Mouse (Mus musculus): ENCODE results near the gene Crip1. TPM values are rescaled to one million over a fixed set of nuclear protein-coding genes. Genes with fewer than 3 reads are reported as not detected.

Crip1 gene
- polyA plus RNA-seq, 1 experiment from 2014 or later: 436 TPM

DNA sequence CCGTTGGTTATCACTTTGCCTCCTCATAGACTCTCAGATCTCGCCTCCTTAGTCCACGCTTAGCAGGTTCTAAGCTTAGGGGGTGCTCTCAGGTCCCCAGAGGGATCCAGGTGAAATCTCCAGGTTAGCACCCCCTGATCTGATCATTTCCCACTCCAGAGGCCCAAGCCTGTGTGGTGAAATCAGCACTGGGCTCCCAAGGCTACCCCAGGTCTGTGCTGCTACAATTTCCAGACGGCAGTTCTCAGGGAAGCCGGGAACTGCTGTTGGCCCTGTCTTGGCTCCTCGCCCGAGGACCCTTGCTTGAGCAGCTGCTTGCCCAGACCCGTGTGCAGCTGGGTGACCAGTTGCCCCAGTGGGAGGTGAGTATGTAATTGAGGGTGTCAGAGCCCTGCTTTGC is 10.9 kb downstream of the Crip1 start:
- H3K9ac ChIP-seq: peak overlapping the region; percentile 18; the same call in 1 of the 2 replicates
- ATAC-seq (ENCODE audit: insufficient number of reproducible peaks, low FRiP score, low TSS enrichment, low read depth): no peak
- 0 out of 2 replicates have a peak, but pooled peaks cover 2% of the 10 kb centered on the region for H3K27me3 ChIP-seq
- H3K4me2 ChIP-seq (replicated peaks): peak overlapping the region; percentile 89
- 30% methylated on average over 8 of the region's 8 CpGs for WGBS
- H3K36me3 ChIP-seq: no peaks in the 10 kb centered on the region
- peaks cover 37% of the 10 kb centered on the region for H3K4me1 ChIP-seq
- peak overlapping the region; percentile 74 for H3K4me3 ChIP-seq (replicated peaks)
- H3K9me3 ChIP-seq (replicated peaks): no peaks in the 10 kb centered on the region
- peak overlapping the region; percentile 69; the same call in 1 of the 2 replicates for H3K27ac ChIP-seq (replicated peaks)

DNA sequence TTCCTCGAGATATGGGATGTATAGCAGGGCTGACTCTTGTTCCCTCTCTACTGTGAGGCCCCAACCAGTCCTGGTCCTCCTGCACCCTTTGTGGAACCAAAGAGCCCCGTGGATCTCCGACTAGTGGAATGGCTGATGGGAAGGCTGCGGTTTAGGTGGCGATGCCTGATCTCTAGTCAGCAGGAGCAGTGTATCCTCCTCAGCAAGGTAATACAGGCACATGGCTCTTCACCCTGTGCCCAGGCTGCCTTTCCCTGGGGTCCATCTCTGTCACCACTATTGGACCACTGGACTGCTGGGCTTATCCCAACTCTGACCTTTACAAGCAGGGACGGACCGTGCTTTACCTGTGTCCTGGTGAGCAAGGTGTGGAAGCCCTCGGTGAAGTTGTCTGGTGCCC is 11.4 kb downstream of the Crip1 start:
- 83% methylated on average over 8 of the region's 8 CpGs for WGBS
- Histone ChIP-seq H3K4me3 (replicated peaks) (peak overlapping the region; percentile 74; the same call in 1 of the 2 replicates), H3K4me1 (peaks cover 31% of the 10 kb centered on the region), H3K27me3 (no peaks in the 10 kb centered on the region), H3K36me3 (no peaks in the 10 kb centered on the region), H3K27ac (replicated peaks) (no peak overlapping the region), H3K9ac (peak overlapping the region; percentile 18; the same call in 1 of the 2 replicates), H3K9me3 (replicated peaks) (no peaks in the 10 kb centered on the region), H3K4me2 (replicated peaks) (peak overlapping the region; percentile 89; the same call in 1 of the 2 replicates)
- no peak for ATAC-seq (ENCODE audit: insufficient number of reproducible peaks, low FRiP score, low TSS enrichment, low read depth)

- no peak overlapping the region for H3K4me3 ChIP-seq (replicated peaks)
- WGBS: 91% methylated on average over 8 of the region's 8 CpGs
- no peak for ATAC-seq (ENCODE audit: insufficient number of reproducible peaks, low FRiP score, low TSS enrichment, low read depth)
These were observed 11.9 kb downstream of the Crip1 start for GRCm38 (mm10) chr12:113157971-113158370.

DNA sequence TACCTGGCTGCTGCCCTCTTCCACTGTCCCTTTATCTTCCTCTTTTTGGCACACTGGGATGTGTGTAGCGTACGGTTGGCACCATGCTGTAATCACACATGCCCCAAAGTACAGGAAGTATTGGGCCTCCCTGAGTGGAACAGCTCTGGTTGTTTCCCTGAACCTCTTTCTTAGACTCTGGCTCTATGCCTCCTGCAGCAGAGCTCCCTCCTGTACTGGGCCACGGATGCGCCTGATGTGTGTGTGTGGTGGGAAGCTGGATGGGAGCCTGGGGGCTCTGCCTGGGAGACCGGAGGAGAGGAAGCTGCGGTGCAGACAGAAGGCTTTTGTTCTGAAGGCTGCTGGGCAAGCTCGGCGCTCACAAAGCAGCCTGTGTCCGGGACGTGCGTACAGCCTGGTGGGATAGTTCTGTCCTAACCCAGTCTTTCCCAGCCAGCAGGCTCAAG is 17.5 kb downstream of the Crip1 start:
- 40% methylated on average over 11 of the region's 11 CpGs for WGBS
- ATAC-seq (ENCODE audit: insufficient number of reproducible peaks, low FRiP score, low TSS enrichment, low read depth): peak; percentile 41; the same call in 1 of the 2 replicates
- H3K4me2 ChIP-seq (replicated peaks): no peak overlapping the region
- H3K9ac ChIP-seq: no peak overlapping the region
- H3K27me3 ChIP-seq: no peaks in the 10 kb centered on the region
- H3K27ac ChIP-seq (replicated peaks): peak overlapping the region; percentile 45
- no peak overlapping the region for H3K4me3 ChIP-seq (replicated peaks)
- peaks cover 15% of the 10 kb centered on the region; the same call in 1 of the 2 replicates for H3K4me1 ChIP-seq
- peaks cover 7% of the 10 kb centered on the region; the same call in 1 of the 2 replicates for H3K36me3 ChIP-seq
- H3K9me3 ChIP-seq (replicated peaks): no peaks in the 10 kb centered on the region

More at GRCm38 (mm10) chr12:113157971-113158370, 11.9 kb downstream of the Crip1 start:
- H3K4me1 ChIP-seq: peaks cover 30% of the 10 kb centered on the region
- no peaks in the 10 kb centered on the region for H3K9me3 ChIP-seq (replicated peaks)
- no peak overlapping the region for H3K9ac ChIP-seq
- H3K27me3 ChIP-seq: no peaks in the 10 kb centered on the region
- H3K27ac ChIP-seq (replicated peaks): no peak overlapping the region
- H3K4me2 ChIP-seq (replicated peaks): no peak overlapping the region
- H3K36me3 ChIP-seq: 0 out of 2 replicates have a peak, but pooled peaks cover 2% of the 10 kb centered on the region

GRCm38 (mm10) chr12:113168031-113168536 is 22.0 kb downstream of the Crip1 start:
- H3K4me1 ChIP-seq: peaks cover 12% of the 10 kb centered on the region; the same call in 1 of the 2 replicates
- no peaks in the 10 kb centered on the region for H3K9me3 ChIP-seq (replicated peaks)
- H3K4me3 ChIP-seq (replicated peaks): no peak overlapping the region
- peaks cover 3% of the 10 kb centered on the region; the same call in 1 of the 2 replicates for H3K36me3 ChIP-seq
- H3K27ac ChIP-seq (replicated peaks): no peak overlapping the region
- 83% methylated on average over 9 of the region's 9 CpGs for WGBS
- ATAC-seq (ENCODE audit: insufficient number of reproducible peaks, low FRiP score, low TSS enrichment, low read depth): no peak
- H3K4me2 ChIP-seq (replicated peaks): no peak overlapping the region
- no peaks in the 10 kb centered on the region for H3K27me3 ChIP-seq
- no peak overlapping the region for H3K9ac ChIP-seq

DNA sequence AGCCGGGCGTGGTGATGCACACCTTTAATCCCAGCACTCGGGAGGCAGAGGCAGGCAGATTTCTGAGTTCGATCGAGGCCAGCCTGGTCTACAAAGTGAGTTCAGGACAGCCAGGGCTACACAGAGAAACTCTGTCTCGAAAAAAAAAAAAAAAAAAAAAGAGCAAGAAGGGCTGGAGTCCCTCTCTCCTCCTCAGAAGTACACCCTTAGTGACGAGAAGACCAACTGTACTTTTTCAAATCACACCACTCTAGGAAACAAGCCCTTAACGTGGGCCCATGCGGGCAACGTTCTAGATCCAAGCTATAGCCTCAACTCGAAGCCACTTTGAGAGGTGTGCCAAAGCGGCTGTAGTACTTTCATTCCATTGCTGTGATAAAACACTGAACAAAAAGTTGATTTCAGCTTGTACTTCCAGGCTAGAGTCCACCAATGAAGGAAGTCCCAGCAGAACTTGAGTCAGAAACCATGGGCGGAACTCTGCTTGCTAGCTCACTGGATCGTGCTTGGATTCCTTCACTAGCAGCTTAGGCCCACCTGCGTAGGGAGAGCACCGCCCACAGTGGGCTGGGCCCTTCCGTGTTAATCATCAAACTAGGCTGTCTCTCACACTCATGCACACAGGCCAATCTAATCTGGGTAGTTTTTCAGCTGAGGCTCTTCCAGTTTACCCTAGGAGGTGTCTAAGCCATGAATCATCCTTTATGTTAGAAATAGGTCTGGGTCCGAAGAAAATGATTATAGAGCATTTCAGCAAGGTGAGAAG is 31.0 kb downstream of the Crip1 start:
- Histone ChIP-seq H3K4me3 (replicated peaks) (no peak overlapping the region), H3K4me1 (no peaks in the 10 kb centered on the region), H3K27me3 (no peaks in the 10 kb centered on the region), H3K27ac (replicated peaks) (no peak overlapping the region), H3K36me3 (no peaks in the 10 kb centered on the region), H3K4me2 (replicated peaks) (no peak overlapping the region), H3K9me3 (replicated peaks) (no peaks in the 10 kb centered on the region), H3K9ac (no peak overlapping the region)
- WGBS: 87% methylated on average over 18 of the region's 18 CpGs
- ATAC-seq (ENCODE audit: insufficient number of reproducible peaks, low FRiP score, low TSS enrichment, low read depth): no peak

- Histone ChIP-seq H3K9ac (no peak overlapping the region), H3K27me3 (peaks cover 8% of the 10 kb centered on the region), H3K4me2 (replicated peaks) (no peak overlapping the region), H3K4me1 (peaks cover 2% of the 10 kb centered on the region), H3K9me3 (replicated peaks) (no peaks in the 10 kb centered on the region), H3K4me3 (replicated peaks) (no peak overlapping the region), H3K27ac (replicated peaks) (no peak overlapping the region), H3K36me3 (no peaks in the 10 kb centered on the region)
- ATAC-seq (ENCODE audit: insufficient number of reproducible peaks, low FRiP score, low TSS enrichment, low read depth): no peak
- 44% methylated on average over 4 of the region's 4 CpGs for WGBS
These were observed 34.9 kb downstream of the Crip1 start for GRCm38 (mm10) chr12:113181020-113181419.

GRCm38 (mm10) chr12:113184945-113185344 is 38.8 kb downstream of the Crip1 start:
- H3K36me3 ChIP-seq: 0 out of 2 replicates have a peak, but pooled peaks cover 10% of the 10 kb centered on the region
- H3K9ac ChIP-seq: no peak overlapping the region
- peaks cover 22% of the 10 kb centered on the region for H3K4me1 ChIP-seq
- no peak overlapping the region for H3K27ac ChIP-seq (replicated peaks)
- H3K4me2 ChIP-seq (replicated peaks): no peak overlapping the region
- H3K9me3 ChIP-seq (replicated peaks): no peaks in the 10 kb centered on the region
- H3K4me3 ChIP-seq (replicated peaks): no peak overlapping the region
- H3K27me3 ChIP-seq: peaks cover 30% of the 10 kb centered on the region
- ATAC-seq (ENCODE audit: insufficient number of reproducible peaks, low FRiP score, low TSS enrichment, low read depth): no peak
- WGBS: 58% methylated on average over 5 of the region's 5 CpGs

DNA sequence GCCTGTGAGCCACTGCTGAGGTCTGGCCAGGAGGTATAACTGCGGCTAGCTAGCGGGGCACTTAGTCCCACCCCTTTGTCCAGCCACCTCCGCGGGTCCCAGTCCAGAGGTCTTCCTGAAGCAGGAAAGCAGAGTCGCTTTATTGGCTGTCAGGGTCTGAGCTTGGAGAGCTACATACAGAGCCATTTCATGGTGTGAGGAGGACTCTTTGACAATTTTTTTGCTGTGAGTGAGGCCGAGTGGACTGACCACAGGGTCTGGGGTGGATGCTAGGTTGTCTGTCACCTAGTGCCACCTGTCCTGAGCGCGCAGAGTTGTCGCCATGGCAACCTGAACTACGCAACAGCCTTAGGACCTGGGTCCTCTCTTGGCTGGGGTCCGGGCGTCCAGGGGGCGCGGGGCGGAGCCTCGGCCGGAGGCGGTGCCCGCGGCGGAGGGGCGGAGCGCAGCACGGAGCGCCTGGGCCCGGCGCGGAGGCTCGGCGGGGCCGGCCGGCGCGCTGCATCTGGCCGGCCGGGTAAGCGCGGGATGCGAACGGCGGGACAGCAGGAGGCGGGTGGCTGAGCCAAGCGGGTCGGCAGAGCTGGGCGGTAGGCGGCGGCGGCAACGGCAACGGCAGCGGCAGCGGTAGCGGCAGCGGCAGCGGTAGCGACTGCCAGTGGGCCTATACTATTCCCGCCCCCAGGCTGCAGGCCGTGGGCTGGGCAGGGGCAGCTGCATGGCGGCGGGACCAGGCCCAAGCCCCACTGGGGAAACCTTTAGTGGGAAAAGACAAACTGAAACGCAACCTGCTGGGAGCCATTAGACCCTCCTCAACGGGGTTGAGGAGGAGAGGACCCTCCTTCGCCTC is 39.6 kb downstream of the Crip1 start, which contains the start of gene Tmem121:
TSS of gene Tmem121 (plus strand) at position 489 of the 850 bp plus-strand sequence.
- Histone ChIP-seq H3K9me3 (replicated peaks) (no peaks in the 10 kb centered on the region), H3K4me1 (peaks cover 22% of the 10 kb centered on the region)

DNA sequence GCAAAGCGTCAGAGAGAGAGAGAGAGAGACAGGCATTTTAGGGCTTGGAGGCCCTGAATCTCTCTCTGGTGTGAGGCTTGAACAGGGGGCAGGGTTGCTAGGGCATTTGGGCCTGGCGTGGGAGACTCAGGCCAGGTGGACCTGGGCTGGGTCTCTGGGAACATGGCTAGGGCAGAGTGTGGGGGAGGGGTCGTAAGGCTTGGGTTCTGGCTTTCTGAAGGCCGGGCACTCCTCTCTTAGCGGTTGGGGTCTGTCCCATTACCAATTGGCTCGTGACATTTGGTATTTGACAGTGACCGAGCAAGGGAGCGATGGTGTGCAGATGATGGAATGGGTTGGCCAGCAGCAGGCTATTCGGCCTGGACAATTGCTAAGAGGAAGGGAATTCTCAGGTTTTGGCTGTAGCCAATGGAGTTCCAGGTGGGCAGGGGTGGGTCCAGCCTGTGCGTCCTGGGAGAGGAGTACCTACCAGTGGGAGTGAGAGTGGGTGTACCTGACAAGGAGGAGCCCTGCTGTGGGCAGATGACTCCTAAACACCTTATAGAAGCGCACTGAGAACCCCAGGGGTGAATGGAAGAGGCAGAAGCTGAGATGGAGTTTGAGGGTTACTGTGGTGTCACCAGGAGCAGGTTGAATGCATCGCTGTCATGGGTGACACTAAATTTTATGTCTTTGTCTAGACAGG is 40.4 kb downstream of the Crip1 start:
- 43% methylated on average over 12 of the region's 12 CpGs for WGBS
- no peak for ATAC-seq (ENCODE audit: insufficient number of reproducible peaks, low FRiP score, low TSS enrichment, low read depth)
- H3K4me1 ChIP-seq: peaks cover 26% of the 10 kb centered on the region

More for the DNA sequence above, 39.6 kb downstream of the Crip1 start, which contains the start of gene Tmem121:
- H3K27ac ChIP-seq (replicated peaks): no peak within 1 kb of the TSS
- H3K36me3 ChIP-seq: 0 out of 2 replicates have a peak, but pooled peaks cover 10% of the 10 kb centered on the region
- H3K4me3 ChIP-seq (replicated peaks): peak within 1 kb of the TSS; percentile 58
- H3K4me2 ChIP-seq (replicated peaks): peak within 1 kb of the TSS; percentile 70
- peaks cover 30% of the 10 kb centered on the region for H3K27me3 ChIP-seq
- ATAC-seq (ENCODE audit: insufficient number of reproducible peaks, low FRiP score, low TSS enrichment, low read depth): peak; percentile 47; the same call in 1 of the 2 replicates
- H3K9ac ChIP-seq: peak within 1 kb of the TSS; percentile 54
- WGBS: 2% methylated on average over 63 of the region's 63 CpGs

More for the DNA sequence above, 40.4 kb downstream of the Crip1 start:
- Histone ChIP-seq H3K4me2 (replicated peaks) (peak overlapping the region; percentile 70), H3K27ac (replicated peaks) (no peak overlapping the region), H3K9ac (peak overlapping the region; percentile 54), H3K4me3 (replicated peaks) (peak overlapping the region; percentile 58), H3K27me3 (peaks cover 30% of the 10 kb centered on the region), H3K9me3 (replicated peaks) (no peaks in the 10 kb centered on the region), H3K36me3 (0 out of 2 replicates have a peak, but pooled peaks cover 10% of the 10 kb centered on the region)
